Comparison of ENCODE assay signal across 19 mouse cellular contexts in the genomic region with DNA sequence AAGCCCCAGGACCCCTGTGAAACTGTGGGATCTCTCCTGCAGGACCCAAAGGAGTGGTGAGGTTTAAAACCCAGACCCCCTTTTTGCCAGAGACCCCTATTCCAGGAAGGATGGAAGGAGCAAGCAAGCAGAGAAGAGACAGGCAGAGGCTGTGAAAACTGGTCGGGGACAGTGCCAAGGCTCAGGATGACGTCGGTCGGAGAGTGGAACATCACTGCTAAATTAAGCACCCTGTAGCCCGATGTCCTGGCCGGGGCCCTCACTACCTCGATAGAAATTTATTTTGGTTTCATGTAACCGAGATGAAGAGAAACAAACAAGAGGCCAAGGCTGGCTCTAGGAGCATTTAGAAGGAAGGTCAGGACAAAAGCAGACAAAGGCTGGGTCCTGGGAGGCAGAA. TPM values are rescaled to one million over a fixed set of nuclear protein-coding genes. Genes with fewer than 3 reads are reported as not detected.
DNase-seq lines count a peak whose midpoint lies in the region; ATAC-seq and TF ChIP-seq lines count a peak whose summit lies in the region.
"Had no signal": no experiment of that assay in that cellular context is flagged by ENCODE, and none has a peak within 500 bp of the region (broad histone marks: within the 10 kb centered on the region; RNA-seq: fewer than 3 reads in every experiment).

No protein-coding gene starts in this region.

- dilution Hi-C loops in CH12.LX (cut with MboI; ENCODE audit: extremely low pct_ligation_motif_present, extremely low pct_unique_long_range_greater_than_20kb, low sequenced_read_pairs): no loop called here

- H3K36me3 ChIP-seq in CH12.LX (replicated peaks in 1 of 2; ENCODE audit: control insufficient read depth in 1 of 2, insufficient read depth in 1 of 2, low read length in 1 of 2): no peaks in the 10 kb centered on the region
- no peaks in the 10 kb centered on the region for H3K36me3 ChIP-seq in heart, postnatal 0 days (replicated peaks; ENCODE audit: control insufficient read depth, insufficient read depth, low read length)
- no peaks in the 10 kb centered on the region for H3K36me3 ChIP-seq in kidney, adult 2 months (ENCODE audit: control insufficient read depth, insufficient read depth, low read length)
- H3K36me3 ChIP-seq: forebrain, embryonic 12.5 days; liver, embryonic 12.5 days had no signal

- TF ChIP-seq EP300 in CH12.LX (IDR thresholded peaks at IDR 0.05; ENCODE audit: low read length): no peak
- TF ChIP-seq EP300 in heart, postnatal 0 days (IDR thresholded peaks at IDR 0.05; ENCODE audit: low read depth): no peak

- WGBS in heart, postnatal 0 days: 34% methylated on average over 8 of the region's 8 CpGs
- 71% methylated on average over 8 of the region's 8 CpGs for WGBS in kidney, adult 2 months

- peaks cover 4% of the 10 kb centered on the region for H3K9me3 ChIP-seq in CH12.LX (replicated peaks; ENCODE audit: low read length)
- H3K9me3 ChIP-seq in heart, postnatal 0 days (replicated peaks; ENCODE audit: control insufficient read depth, low read length): no peaks in the 10 kb centered on the region
- H3K9me3 ChIP-seq: forebrain, embryonic 12.5 days; liver, embryonic 12.5 days had no signal

- DNase-seq in heart, adult 18-20 months: peak; percentile 83 to 87
- no peak for DNase-seq in heart, postnatal 25 days (ENCODE audit: low spot score)
- DNase-seq in CH12.LX (ENCODE audit: extremely low read depth): no peak
- peak; percentile 76 for DNase-seq in gastrocnemius, postnatal 14 days
- peak; percentile 66 for DNase-seq in heart, postnatal 0 days (ENCODE audit: low spot score)
- DNase-seq in kidney, adult 2 months: no peak
- DNase-seq in urinary bladder, postnatal 4 days (ENCODE audit: low spot score in 2 of 2): no peak
- no peak for DNase-seq in T-cell, adult 2 months (ENCODE audit: low spot score)
- DNase-seq: cerebellum, adult 11-12 months; kidney, adult 11 months; kidney, postnatal 14 days; right cerebral cortex, postnatal 4 days had no signal

- in situ Hi-C loops in CH12.LX (cut with MboI; ENCODE audit: low pct_ligation_motif_present, low pct_unique_long_range_greater_than_20kb, low sequenced_read_pairs): no loop called here

- H3K27me3 ChIP-seq in CH12.LX (replicated peaks): peaks cover 2% of the 10 kb centered on the region
- H3K27me3 ChIP-seq in heart, postnatal 0 days (ENCODE audit: control insufficient read depth, insufficient read depth, low read length): no peaks in the 10 kb centered on the region
- H3K27me3 ChIP-seq in kidney, adult 2 months (replicated peaks; ENCODE audit: control insufficient read depth, insufficient read depth, low read length): no peaks in the 10 kb centered on the region
- H3K27me3 ChIP-seq: forebrain, embryonic 12.5 days had no signal

- no peak for TF ChIP-seq POLR2A in CH12.LX (IDR thresholded peaks at IDR 0.05; ENCODE audit: low read depth, low read length)
- TF ChIP-seq POLR2A in kidney, adult 2 months (IDR thresholded peaks at IDR 0.05; ENCODE audit: low read depth, low read length): no peak

- TF ChIP-seq CTCF in CH12.LX (conservative IDR thresholded peaks at IDR 0.05 in 1 of 2, IDR thresholded peaks at IDR 0.05 in 1 of 2; ENCODE audit: low read depth in 2 of 2, low read length in 2 of 2): no peak
- TF ChIP-seq CTCF in heart, postnatal 0 days (IDR thresholded peaks at IDR 0.05; ENCODE audit: low read depth): no peak
- TF ChIP-seq CTCF in kidney, adult 2 months (conservative IDR thresholded peaks at IDR 0.05; ENCODE audit: insufficient read depth, insufficient read length, low read depth, low read length): no peak

- H3K4me2 ChIP-seq in CH12.LX (ENCODE audit: insufficient read depth, low read depth, poor library complexity, severe bottlenecking): peak overlapping the region; percentile 35
- H3K4me2 ChIP-seq in heart, postnatal 0 days (ENCODE audit: low read depth, low read length): no peak overlapping the region
- H3K4me2 ChIP-seq: forebrain, embryonic 12.5 days; liver, embryonic 12.5 days had no signal

- peak overlapping the region in 1 of 3 experiments; percentile 4 for H3K4me3 ChIP-seq in CH12.LX (replicated peaks in 1 of 3; ENCODE audit: low read depth in 2 of 3, low read length in 2 of 3, poor library complexity in 1 of 3)
- H3K4me3 ChIP-seq in heart, postnatal 0 days (ENCODE audit: low read depth, low read length): no peak overlapping the region
- no peak overlapping the region for H3K4me3 ChIP-seq in kidney, adult 2 months (ENCODE audit: insufficient read depth, low read depth, low read length)
- H3K4me3 ChIP-seq: forebrain, embryonic 12.5 days; liver, embryonic 12.5 days had no signal

- peaks cover 23 to 54% of the 10 kb centered on the region in 2 experiments for H3K4me1 ChIP-seq in CH12.LX (ENCODE audit: control insufficient read depth in 1 of 2, insufficient read depth in 2 of 2)
- H3K4me1 ChIP-seq in heart, postnatal 0 days (ENCODE audit: control insufficient read depth, insufficient read depth): peaks cover 44% of the 10 kb centered on the region
- no peaks in the 10 kb centered on the region for H3K4me1 ChIP-seq in kidney, adult 2 months (ENCODE audit: control insufficient read depth, insufficient read depth, low read length)
- H3K4me1 ChIP-seq: liver, embryonic 12.5 days had no signal

- TF ChIP-seq RAD21 in CH12.LX (IDR thresholded peaks at IDR 0.05; ENCODE audit: low read depth, low read length): no peak

- no peak overlapping the region for H3K27ac ChIP-seq in CH12.LX (ENCODE audit: insufficient read depth, low read depth)
- peak overlapping the region; percentile 82 for H3K27ac ChIP-seq in heart, postnatal 0 days (ENCODE audit: low read depth)
- no peak overlapping the region for H3K27ac ChIP-seq in kidney, adult 2 months (ENCODE audit: insufficient read depth, low read depth, low read length)
- H3K27ac ChIP-seq: forebrain, embryonic 12.5 days; liver, embryonic 12.5 days had no signal

- intact Hi-C loops in heart, postnatal 25 days (cut with DNase I): no loop called here
- intact Hi-C loops in gastrocnemius, postnatal 14 days (cut with DNase I; ENCODE audit: low total_unique reads): no loop called here

- no peak for ATAC-seq in heart, postnatal 0 days (ENCODE audit: insufficient read depth, low read depth)
- ATAC-seq: liver, embryonic 12.5 days; midbrain, embryonic 16.5 days had no signal

- no peaks in the 10 kb centered on the region for H3K79me2 ChIP-seq in CH12.LX (replicated peaks; ENCODE audit: control insufficient read depth, extremely low read depth, insufficient read depth, poor library complexity, severe bottlenecking)

- H3K9ac ChIP-seq in CH12.LX (ENCODE audit: insufficient read depth, low read depth): no peak overlapping the region
- H3K9ac ChIP-seq in heart, postnatal 0 days (replicated peaks; ENCODE audit: low read depth, low read length): no peak overlapping the region
- H3K9ac ChIP-seq: forebrain, embryonic 12.5 days; liver, embryonic 12.5 days had no signal

TF ChIP-seq in CH12.LX, 34 proteins besides CTCF, POLR2A, EP300 and RAD21:
- TF ChIP-seq GABPA (IDR thresholded peaks at IDR 0.05; ENCODE audit: insufficient replicate concordance, low read depth, low read length): no peak
- TF ChIP-seq USF1 (IDR thresholded peaks at IDR 0.05; ENCODE audit: low read depth, low read length): no peak
- TF ChIP-seq ELF1 (IDR thresholded peaks at IDR 0.05; ENCODE audit: low read depth, low read length): no peak

RNA-seq across cellular contexts. Expression of a gene that starts 2.4 kb away (rescaled TPM):
- total RNA-seq in heart, adult 18-20 months (2021): 100 to 1,000 TPM; 561 to 602 TPM
- 100 to 1,000 TPM; 497 to 569 TPM for total RNA-seq in heart, postnatal 25 days (2021)
- 4.1 and 5.5 TPM in 2 replicates for total RNA-seq in CH12.LX (2012; rRNA removed)
- 5.3 and 6.2 TPM in 2 replicates for total RNA-seq in CH12.LX (2014; rRNA removed)
- 2.7 and 3.0 TPM in 2 replicates for polyA plus RNA-seq in CH12.LX (2012; ENCODE audit: insufficient read length, low read depth)
- total RNA-seq in gastrocnemius, postnatal 14 days (2021): 100 to 1,000 TPM; 113 to 172 TPM
- 572 and 632 TPM in 2 replicates for total RNA-seq in heart, postnatal 0 days (2014; rRNA removed; ENCODE audit: low replicate concordance)
- polyA plus RNA-seq in heart, postnatal 0 days (2015; fragmentation: Nextera tagmentation; extraction: Ambion mirVana): 289 and 380 TPM in 2 replicates
- 6.7 and 10.7 TPM in 2 replicates for polyA plus RNA-seq in kidney, adult 2 months (2012; rRNA removed)
- total RNA-seq: common myeloid progenitor, adult 5-6 weeks had no signal

RNA-seq across cellular contexts. Expression of a gene that starts 30.3 kb away (rescaled TPM):
- total RNA-seq in heart, adult 18-20 months (2021): 1 to 10 TPM; 3.4 to 3.9 TPM
- 1 to 10 TPM; 4.4 to 4.9 TPM for total RNA-seq in heart, postnatal 25 days (2021)
- 5.4 and 11.5 TPM in 2 replicates for total RNA-seq in CH12.LX (2012; rRNA removed)
- total RNA-seq in CH12.LX (2014; rRNA removed): 6.8 and 7.6 TPM in 2 replicates
- 3.0 and 3.1 TPM in 2 replicates for polyA plus RNA-seq in CH12.LX (2012; ENCODE audit: insufficient read length, low read depth)
- 1 to 10 TPM; 3.1 to 3.6 TPM for total RNA-seq in gastrocnemius, postnatal 14 days (2021)
- total RNA-seq in heart, postnatal 0 days (2014; rRNA removed; ENCODE audit: low replicate concordance): 8.6 and 12.2 TPM in 2 replicates
- 5.0 and 5.7 TPM in 2 replicates for polyA plus RNA-seq in heart, postnatal 0 days (2015; fragmentation: Nextera tagmentation; extraction: Ambion mirVana)
- 3.9 and 4.0 TPM in 2 replicates for polyA plus RNA-seq in kidney, adult 2 months (2012; rRNA removed)

RNA-seq across cellular contexts. Expression of a gene that starts 47.4 kb away (rescaled TPM):
- total RNA-seq in heart, adult 18-20 months (2021): not detected
- total RNA-seq in heart, postnatal 25 days (2021): not detected
- not detected in 2 replicates for total RNA-seq in CH12.LX (2012; rRNA removed)
- not detected in 2 replicates for total RNA-seq in CH12.LX (2014; rRNA removed)
- not detected in 2 replicates for polyA plus RNA-seq in CH12.LX (2012; ENCODE audit: insufficient read length, low read depth)
- not detected for total RNA-seq in gastrocnemius, postnatal 14 days (2021)
- total RNA-seq in heart, postnatal 0 days (2014; rRNA removed; ENCODE audit: low replicate concordance): not detected in 2 replicates
- polyA plus RNA-seq in heart, postnatal 0 days (2015; fragmentation: Nextera tagmentation; extraction: Ambion mirVana): not detected in 2 replicates
- polyA plus RNA-seq in kidney, adult 2 months (2012; rRNA removed): 0.05 and 0.08 TPM in 2 replicates
- total RNA-seq: common myeloid progenitor, adult 5-6 weeks; megakaryocyte progenitor cell, adult 5-6 weeks had no signal
- polyA plus RNA-seq: liver, embryonic 12.5 days; lung, embryonic 16.5 days; stomach, embryonic 14.5 days had no signal

RNA-seq across cellular contexts. Expression of a gene that starts 49.4 kb away (rescaled TPM):
- total RNA-seq in heart, adult 18-20 months (2021): 1 to 10 TPM; 1.2 to 1.6 TPM
- 1 to 10 TPM; 1.2 to 1.3 TPM for total RNA-seq in heart, postnatal 25 days (2021)
- total RNA-seq in CH12.LX (2012; rRNA removed) (0.34 and 1.2 TPM in 2 replicates), CH12.LX (2014; rRNA removed) (0.24 and 0.50 TPM in 2 replicates)
- 0.33 and 0.54 TPM in 2 replicates for polyA plus RNA-seq in CH12.LX (2012; ENCODE audit: insufficient read length, low read depth)
- under 1 TPM; 0.62 to 0.70 TPM for total RNA-seq in gastrocnemius, postnatal 14 days (2021)
- total RNA-seq in heart, postnatal 0 days (2014; rRNA removed; ENCODE audit: low replicate concordance): 2.5 and 2.8 TPM in 2 replicates
- polyA plus RNA-seq in heart, postnatal 0 days (2015; fragmentation: Nextera tagmentation; extraction: Ambion mirVana): 0.27 and 0.34 TPM in 2 replicates
- 0.81 and 0.88 TPM in 2 replicates for polyA plus RNA-seq in kidney, adult 2 months (2012; rRNA removed)

Comparison
In these comparisons a context has a peak if more than half of its experiments do, and no peak if none do; other contexts are left out.
1. DNase-seq: peak in heart, adult 18-20 months (2 of 2), gastrocnemius, postnatal 14 days (single experiment) and heart, postnatal 0 days (single experiment); none in heart, postnatal 25 days (single experiment), CH12.LX (single experiment), kidney, adult 2 months (single experiment), urinary bladder, postnatal 4 days (0 of 2) and T-cell, adult 2 months (single experiment).
2. RNA of a gene that starts 2.4 kb away (total RNA-seq): 572 to 632 TPM in heart, postnatal 0 days, 561 to 602 TPM in heart, adult 18-20 months, 497 to 569 TPM in heart, postnatal 25 days and 113 to 172 TPM in gastrocnemius, postnatal 14 days; 4.1 to 6.2 TPM in CH12.LX; every median in the first group is over 10 times any median in the second.